Mouse (Mus musculus): ENCODE measurements at regions not wholly inside any gene's neighbourhood (a gene's known extent, or its start where the extent isn't known, plus 50 kb on each side); places are given as distances from the start of the nearest gene placed in this dataset.

DNA sequence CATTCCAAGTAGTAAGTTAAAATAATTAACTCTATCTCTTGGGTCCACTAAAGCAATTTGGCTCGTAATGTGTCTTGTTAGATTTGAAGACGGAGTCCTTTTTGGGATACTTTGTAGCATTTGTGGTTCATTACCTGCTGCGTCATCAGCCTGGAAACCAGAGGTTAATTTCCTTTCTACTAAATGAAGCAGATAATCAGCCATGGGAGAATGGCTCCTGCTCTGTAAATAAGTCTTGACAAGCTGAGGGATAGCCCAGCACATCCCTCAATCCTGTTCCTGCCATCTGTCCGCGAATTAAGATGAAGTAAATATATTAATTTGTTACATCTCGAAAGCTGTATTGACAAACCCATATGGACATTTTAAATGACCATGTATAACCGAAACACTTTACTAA lies 899.6 kb downstream of the Fam19a2 start:
- Histone ChIP-seq H3K9ac (ENCODE audit: low read depth, low read length, severe bottlenecking) (no peak overlapping the region), H3K36me3 (ENCODE audit: control insufficient read depth, insufficient read depth, low read length) (no peaks in the 10 kb centered on the region), H3K4me2 (replicated peaks; ENCODE audit: low read depth, low read length, severe bottlenecking) (no peak overlapping the region), H3K4me3 (replicated peaks; ENCODE audit: low read length) (no peak overlapping the region), H3K27ac (replicated peaks; ENCODE audit: low read depth, low read length) (no peak overlapping the region), H3K27me3 (ENCODE audit: control insufficient read depth, insufficient read depth, low read length) (no peaks in the 10 kb centered on the region), H3K9me3 (ENCODE audit: control insufficient read depth, low read length) (no peaks in the 10 kb centered on the region), H3K4me1 (ENCODE audit: control insufficient read depth, insufficient read depth, low read length) (no peaks in the 10 kb centered on the region)
- ATAC-seq (ENCODE audit: low FRiP score, low read depth) = no peak
- no peak for TF ChIP-seq POLR2A (IDR thresholded peaks at IDR 0.05; ENCODE audit: borderline replicate concordance, extremely low read depth, insufficient read depth, insufficient read length)
- DNase-seq (ENCODE audit: low spot score) = no peak
- WGBS = 77% methylated on average over 7 of the region's 7 CpGs

DNA sequence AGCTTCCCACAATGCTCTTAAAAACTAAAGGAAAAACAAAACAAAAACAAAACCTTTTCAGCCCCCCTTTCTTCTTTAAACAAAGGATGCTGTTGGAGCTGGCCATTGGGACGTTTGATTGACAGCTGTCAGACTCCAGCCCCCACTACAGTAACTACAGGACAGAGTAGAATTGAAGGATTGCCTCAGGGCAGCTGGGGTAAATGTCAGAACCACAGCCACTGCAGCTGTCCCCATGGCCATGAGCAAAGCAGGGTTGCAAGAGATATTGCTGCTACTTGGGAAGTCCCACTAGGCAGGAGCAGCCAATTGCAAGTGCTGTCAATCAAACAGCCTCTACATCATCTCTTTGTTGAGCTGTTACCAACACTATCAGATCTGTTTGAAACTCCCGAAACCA lies 911.8 kb downstream of the Fam19a2 start:
- no peaks in the 10 kb centered on the region for H3K36me3 ChIP-seq (ENCODE audit: control insufficient read depth, insufficient read depth, low read length)
- ATAC-seq (ENCODE audit: low FRiP score, low read depth) = no peak
- no peak overlapping the region for H3K4me3 ChIP-seq (replicated peaks; ENCODE audit: low read length)
- no peak overlapping the region for H3K27ac ChIP-seq (replicated peaks; ENCODE audit: low read depth, low read length)
- no peak overlapping the region for H3K9ac ChIP-seq (ENCODE audit: low read depth, low read length, severe bottlenecking)
- WGBS = 63% methylated on average over 2 of the region's 2 CpGs
- no peaks in the 10 kb centered on the region for H3K4me1 ChIP-seq (ENCODE audit: control insufficient read depth, insufficient read depth, low read length)
- no peak overlapping the region for H3K4me2 ChIP-seq (replicated peaks; ENCODE audit: low read depth, low read length, severe bottlenecking)
- no peak for DNase-seq (ENCODE audit: low spot score)
- H3K27me3 ChIP-seq (ENCODE audit: control insufficient read depth, insufficient read depth, low read length) = no peaks in the 10 kb centered on the region
- TF ChIP-seq POLR2A (IDR thresholded peaks at IDR 0.05; ENCODE audit: borderline replicate concordance, extremely low read depth, insufficient read depth, insufficient read length) = no peak
- H3K9me3 ChIP-seq (ENCODE audit: control insufficient read depth, low read length) = no peaks in the 10 kb centered on the region

DNA sequence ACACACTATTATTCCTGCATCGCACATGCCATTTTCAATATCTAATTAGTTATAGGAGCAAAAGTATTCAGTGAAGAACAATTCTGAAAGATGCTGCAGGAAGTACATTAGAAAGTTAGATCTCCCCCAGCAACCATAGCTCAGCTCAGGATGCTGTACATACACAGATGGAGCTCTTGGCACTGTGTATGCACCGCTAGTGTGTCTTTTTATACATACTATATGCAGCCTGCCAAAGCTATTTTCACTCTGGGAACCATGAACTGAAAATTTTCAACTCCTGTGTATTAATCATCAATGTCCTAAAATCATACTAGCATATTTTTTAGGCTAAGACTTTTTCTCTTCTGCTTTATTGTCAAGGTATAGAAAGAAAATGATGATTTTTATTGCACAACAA lies 944.5 kb downstream of the Fam19a2 start:
- TF ChIP-seq POLR2A (IDR thresholded peaks at IDR 0.05; ENCODE audit: borderline replicate concordance, extremely low read depth, insufficient read depth, insufficient read length) = no peak
- 87% methylated on average over 2 of the region's 2 CpGs for WGBS
- no peak for ATAC-seq (ENCODE audit: low FRiP score, low read depth)

DNA sequence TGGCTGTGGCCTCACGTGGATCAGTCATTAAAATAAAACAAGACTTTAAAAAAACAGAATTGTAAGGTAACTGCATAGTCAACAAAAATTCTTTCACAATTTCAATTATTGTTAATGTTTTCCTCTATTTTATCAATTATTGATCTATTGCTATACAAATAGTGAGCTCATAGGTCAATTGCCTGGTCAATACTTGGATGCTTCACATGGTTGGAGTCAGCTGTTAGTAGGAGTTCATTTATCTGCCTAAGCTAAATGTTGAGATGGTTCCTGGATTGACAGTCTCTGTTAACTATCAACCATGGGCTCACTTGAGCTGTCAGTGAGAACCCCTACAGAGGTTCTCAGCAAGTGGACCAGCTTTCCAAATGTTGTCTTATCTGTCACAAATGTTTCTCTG lies 955.7 kb downstream of the Fam19a2 start:
- Histone ChIP-seq H3K9me3 (ENCODE audit: control insufficient read depth, low read length) (no peaks in the 10 kb centered on the region), H3K27me3 (ENCODE audit: control insufficient read depth, insufficient read depth, low read length) (no peaks in the 10 kb centered on the region), H3K36me3 (ENCODE audit: control insufficient read depth, insufficient read depth, low read length) (no peaks in the 10 kb centered on the region), H3K4me1 (ENCODE audit: control insufficient read depth, insufficient read depth, low read length) (no peaks in the 10 kb centered on the region), H3K9ac (ENCODE audit: low read depth, low read length, severe bottlenecking) (no peak overlapping the region), H3K4me2 (replicated peaks; ENCODE audit: low read depth, low read length, severe bottlenecking) (no peak overlapping the region), H3K27ac (replicated peaks; ENCODE audit: low read depth, low read length) (no peak overlapping the region), H3K4me3 (replicated peaks; ENCODE audit: low read length) (no peak overlapping the region)
- no peak for ATAC-seq (ENCODE audit: low FRiP score, low read depth)
- DNase-seq (ENCODE audit: low spot score) = no peak
- WGBS = 74% methylated on average over 1 of the region's 1 CpGs
- TF ChIP-seq POLR2A (IDR thresholded peaks at IDR 0.05; ENCODE audit: borderline replicate concordance, extremely low read depth, insufficient read depth, insufficient read length) = no peak

More for the DNA sequence above, 944.5 kb downstream of the Fam19a2 start:
- no peak overlapping the region for H3K27ac ChIP-seq (replicated peaks; ENCODE audit: low read depth, low read length)
- H3K36me3 ChIP-seq (ENCODE audit: control insufficient read depth, insufficient read depth, low read length) = no peaks in the 10 kb centered on the region
- H3K4me3 ChIP-seq (replicated peaks; ENCODE audit: low read length) = no peak overlapping the region
- H3K4me1 ChIP-seq (ENCODE audit: control insufficient read depth, insufficient read depth, low read length) = no peaks in the 10 kb centered on the region
- no peaks in the 10 kb centered on the region for H3K9me3 ChIP-seq (ENCODE audit: control insufficient read depth, low read length)
- H3K27me3 ChIP-seq (ENCODE audit: control insufficient read depth, insufficient read depth, low read length) = no peaks in the 10 kb centered on the region
- DNase-seq (ENCODE audit: low spot score) = no peak
- H3K9ac ChIP-seq (ENCODE audit: low read depth, low read length, severe bottlenecking) = no peak overlapping the region
- H3K4me2 ChIP-seq (replicated peaks; ENCODE audit: low read depth, low read length, severe bottlenecking) = no peak overlapping the region

DNA sequence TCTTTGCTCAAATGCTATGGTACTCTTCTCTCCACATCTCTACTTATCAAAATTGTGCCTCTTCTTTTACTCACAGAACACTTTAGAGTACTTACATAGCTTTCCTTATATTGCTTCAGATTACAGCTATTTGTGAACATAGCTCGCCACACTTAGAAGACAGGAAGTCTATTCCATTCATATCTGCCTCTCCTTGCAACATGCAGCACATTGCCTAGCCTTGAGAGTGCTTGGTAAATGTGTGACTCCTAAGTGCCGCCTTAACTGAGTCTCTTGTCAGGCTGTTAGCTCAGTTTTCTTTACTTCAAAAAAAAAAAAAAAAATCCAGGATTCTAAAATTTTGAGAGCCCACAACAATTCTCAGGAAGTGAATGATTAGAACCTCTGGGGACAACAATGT lies 958.3 kb downstream of the Fam19a2 start:
- H3K4me1 ChIP-seq (ENCODE audit: control insufficient read depth, insufficient read depth, low read length) = no peaks in the 10 kb centered on the region
- WGBS = 66% methylated on average over 2 of the region's 2 CpGs
- ATAC-seq (ENCODE audit: low FRiP score, low read depth) = no peak

DNA sequence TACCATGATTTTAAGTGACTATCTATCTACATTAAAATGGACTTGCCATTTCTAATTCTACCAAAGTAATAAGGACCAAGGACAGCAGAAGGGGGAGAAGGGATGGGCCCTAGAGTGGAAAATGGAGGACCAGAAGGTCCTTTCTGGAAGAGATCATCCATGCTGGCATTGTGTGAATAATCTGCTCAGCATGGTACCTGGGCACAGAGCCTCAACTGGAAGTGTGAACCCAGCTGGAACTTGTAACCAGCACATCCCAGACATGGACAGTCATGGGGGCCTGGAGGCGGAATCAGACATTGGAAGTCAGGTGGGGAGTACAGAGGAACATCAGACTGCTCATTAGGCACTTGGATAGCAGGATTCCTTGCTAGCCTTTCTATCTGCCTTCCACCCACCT lies 963.3 kb downstream of the Fam19a2 start:
- WGBS = 95% methylated on average over 1 of the region's 1 CpGs

More for the DNA sequence above, 958.3 kb downstream of the Fam19a2 start:
- no peak overlapping the region for H3K27ac ChIP-seq (replicated peaks; ENCODE audit: low read depth, low read length)
- no peaks in the 10 kb centered on the region for H3K36me3 ChIP-seq (ENCODE audit: control insufficient read depth, insufficient read depth, low read length)
- H3K9me3 ChIP-seq (ENCODE audit: control insufficient read depth, low read length) = no peaks in the 10 kb centered on the region
- no peak overlapping the region for H3K4me3 ChIP-seq (replicated peaks; ENCODE audit: low read length)
- TF ChIP-seq POLR2A (IDR thresholded peaks at IDR 0.05; ENCODE audit: borderline replicate concordance, extremely low read depth, insufficient read depth, insufficient read length) = no peak
- H3K4me2 ChIP-seq (replicated peaks; ENCODE audit: low read depth, low read length, severe bottlenecking) = no peak overlapping the region
- no peaks in the 10 kb centered on the region for H3K27me3 ChIP-seq (ENCODE audit: control insufficient read depth, insufficient read depth, low read length)
- H3K9ac ChIP-seq (ENCODE audit: low read depth, low read length, severe bottlenecking) = no peak overlapping the region
- DNase-seq (ENCODE audit: low spot score) = no peak

More for the DNA sequence above, 963.3 kb downstream of the Fam19a2 start:
- no peak overlapping the region for H3K27ac ChIP-seq (replicated peaks; ENCODE audit: low read depth, low read length)
- DNase-seq (ENCODE audit: low spot score) (no peak), ATAC-seq (ENCODE audit: low FRiP score, low read depth) (no peak)
- H3K4me1 ChIP-seq (ENCODE audit: control insufficient read depth, insufficient read depth, low read length) = no peaks in the 10 kb centered on the region
- no peak overlapping the region for H3K4me2 ChIP-seq (replicated peaks; ENCODE audit: low read depth, low read length, severe bottlenecking)
- TF ChIP-seq POLR2A (IDR thresholded peaks at IDR 0.05; ENCODE audit: borderline replicate concordance, extremely low read depth, insufficient read depth, insufficient read length) = no peak
- H3K9me3 ChIP-seq (ENCODE audit: control insufficient read depth, low read length) = no peaks in the 10 kb centered on the region
- H3K9ac ChIP-seq (ENCODE audit: low read depth, low read length, severe bottlenecking) = no peak overlapping the region
- H3K36me3 ChIP-seq (ENCODE audit: control insufficient read depth, insufficient read depth, low read length) = no peaks in the 10 kb centered on the region
- no peaks in the 10 kb centered on the region for H3K27me3 ChIP-seq (ENCODE audit: control insufficient read depth, insufficient read depth, low read length)
- no peak overlapping the region for H3K4me3 ChIP-seq (replicated peaks; ENCODE audit: low read length)
